Mouse (Mus musculus): ENCODE data around the gene Uhrf2. TPM values are rescaled to one million over a fixed set of nuclear protein-coding genes. Genes with fewer than 3 reads are reported as not detected.

The Uhrf2 gene
- polyA plus RNA-seq, 1 experiment from 2014 or later = 100 TPM

DNA sequence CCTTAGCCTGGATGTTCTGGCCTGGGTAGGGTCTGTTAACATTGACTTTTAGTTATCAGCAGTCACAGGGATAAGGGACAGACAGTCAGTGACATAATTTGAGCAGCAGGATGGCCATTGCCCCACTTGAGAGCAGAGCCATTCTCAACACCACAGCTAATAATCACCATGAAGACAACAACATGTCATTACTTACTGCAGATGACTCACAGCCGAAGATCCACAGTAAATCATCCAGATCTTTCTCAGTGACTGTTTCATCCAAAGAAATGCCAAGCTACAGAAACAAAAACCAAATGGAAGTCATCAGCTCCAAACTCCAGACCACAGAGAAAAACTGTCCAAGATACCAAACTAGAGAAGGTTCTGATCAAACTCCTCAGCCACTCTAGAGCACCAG, 106.0 kb downstream of the Uhrf2 start:
- no peaks in the 10 kb centered on the region for H3K4me1 ChIP-seq (replicated peaks)
- no peak overlapping the region for H3K27ac ChIP-seq
- H3K4me3 ChIP-seq (replicated peaks) = no peak overlapping the region
- no peaks in the 10 kb centered on the region for H3K36me3 ChIP-seq
- H3K4me2 ChIP-seq = no peak overlapping the region
- no peaks in the 10 kb centered on the region for H3K9me3 ChIP-seq
- 75% methylated on average over 1 of the region's 1 CpGs for WGBS
- no peaks in the 10 kb centered on the region for H3K27me3 ChIP-seq
- no peak for ATAC-seq (ENCODE audit: insufficient number of reproducible peaks, insufficient read depth, low FRiP score, low TSS enrichment, low read depth)
- no peak overlapping the region for H3K9ac ChIP-seq (replicated peaks)

Other genes starting within 250 kb of the Uhrf2 start
- 6.8 and 6.9 TPM in 2 replicates for gene 9930021J03Rik, start 224.5 kb upstream of the Uhrf2 start, polyA plus RNA-seq (2016; fragmentation: Nextera tagmentation; extraction: Ambion mirVana)
- 27.3 and 27.4 TPM in 2 replicates for gene Ranbp6, start 217.5 kb upstream of the Uhrf2 start, polyA plus RNA-seq (2016; fragmentation: Nextera tagmentation; extraction: Ambion mirVana)
- gene Il33, start 105.4 kb upstream of the Uhrf2 start, polyA plus RNA-seq (2016; fragmentation: Nextera tagmentation; extraction: Ambion mirVana) = 0.13 and 0.47 TPM in 2 replicates
- not detected in 2 replicates for gene Trpd52l3, start 26.7 kb upstream of the Uhrf2 start, polyA plus RNA-seq (2016; fragmentation: Nextera tagmentation; extraction: Ambion mirVana)
- gene Gldc, start 144.9 kb downstream of the Uhrf2 start, polyA plus RNA-seq (2016; fragmentation: Nextera tagmentation; extraction: Ambion mirVana) = 4.5 and 4.6 TPM in 2 replicates
- gene Mbl2, start 202.4 kb downstream of the Uhrf2 start, polyA plus RNA-seq (2016; fragmentation: Nextera tagmentation; extraction: Ambion mirVana) = not detected in 2 replicates